Comparison of ENCODE assay signal across 14 mouse cellular contexts in genomic region chr5:142873718-142874117, GRCm38 (mm10).
"Had no signal": no experiment of that assay in that cellular context is flagged by ENCODE, and none has a peak within 500 bp of the region (broad histone marks: within the 10 kb centered on the region; RNA-seq: fewer than 3 reads in every experiment).

No protein-coding gene starts in this region.

- DNase-seq: kidney, adult 18-20 months; kidney, postnatal 25 days; liver, postnatal 0 days; lung, postnatal 10 days; right cerebral cortex, postnatal 14 days; thymus, postnatal 36 days had no signal

- H3K9me3 ChIP-seq: kidney, embryonic 15.5 days; limb, embryonic 10.5 days; liver, embryonic 12.5 days; megakaryocyte, embryonic 14.5 days; midbrain, embryonic 12.5 days; stomach, embryonic 15.5 days had no signal

- H3K27me3 ChIP-seq: kidney, embryonic 15.5 days; liver, embryonic 12.5 days; megakaryocyte, embryonic 14.5 days; stomach, embryonic 15.5 days had no signal

- H3K9ac ChIP-seq: kidney, embryonic 15.5 days; liver, embryonic 12.5 days; liver, postnatal 0 days; midbrain, embryonic 12.5 days; stomach, embryonic 15.5 days had no signal

- H3K4me3 ChIP-seq: kidney, embryonic 15.5 days; limb, embryonic 10.5 days; liver, embryonic 12.5 days; megakaryocyte, embryonic 14.5 days; midbrain, embryonic 12.5 days; stomach, embryonic 15.5 days had no signal

- ATAC-seq: liver, embryonic 12.5 days; liver, postnatal 0 days; midbrain, embryonic 16.5 days had no signal

- H3K27ac ChIP-seq: kidney, embryonic 15.5 days; limb, embryonic 10.5 days; liver, embryonic 12.5 days; macrophage; midbrain, embryonic 12.5 days; stomach, embryonic 15.5 days had no signal

- H3K4me2 ChIP-seq: kidney, embryonic 15.5 days; liver, embryonic 12.5 days; midbrain, embryonic 12.5 days; stomach, embryonic 15.5 days had no signal
